Mouse (Mus musculus): Measurements from ENCODE around the gene Htra1. TPM values are rescaled to one million over a fixed set of nuclear protein-coding genes. Genes with fewer than 3 reads are reported as not detected.

Htra1 gene
- polyA plus RNA-seq, 1 experiment, result 33.2 TPM

DNA sequence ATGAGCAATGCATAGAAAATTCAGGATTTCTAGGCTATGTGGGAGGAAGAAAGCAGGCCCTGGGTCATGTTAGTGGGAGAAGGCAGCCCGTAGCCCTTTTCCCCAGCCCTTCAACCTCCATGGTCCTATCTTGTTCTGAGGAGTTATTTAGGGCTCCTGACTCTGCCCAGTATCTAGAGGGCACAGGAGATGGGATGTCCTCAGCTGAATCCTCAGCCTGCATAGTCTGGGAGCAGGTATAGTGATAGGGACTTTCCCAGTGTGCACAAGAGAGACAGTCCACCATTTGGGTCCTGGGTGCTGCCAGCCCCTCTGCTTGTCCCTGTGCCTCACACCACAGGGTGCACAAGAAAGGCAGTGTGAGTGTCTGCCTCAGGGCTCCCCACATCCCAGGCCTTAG, 42.6 kb downstream of the Htra1 start:
- Histone ChIP-seq H3K4me3 (ENCODE audit: low read depth, low read length) (no peak overlapping the region), H3K36me3 (ENCODE audit: control insufficient read depth, insufficient read depth, low read length, poor library complexity, severe bottlenecking) (no peaks in the 10 kb centered on the region), H3K27me3 (ENCODE audit: control insufficient read depth, insufficient read depth, low read length, poor library complexity, severe bottlenecking) (no peaks in the 10 kb centered on the region), H3K9me3 (replicated peaks; ENCODE audit: control insufficient read depth, insufficient read depth, low read length, poor library complexity, severe bottlenecking) (no peaks in the 10 kb centered on the region), H3K9ac (ENCODE audit: low read depth, poor library complexity, severe bottlenecking) (no peak overlapping the region), H3K27ac (ENCODE audit: insufficient read depth, low read length) (no peak overlapping the region), H3K4me1 (ENCODE audit: control insufficient read depth, insufficient read depth, low read length) (no peaks in the 10 kb centered on the region)
- TF ChIP-seq EP300 (IDR thresholded peaks at IDR 0.05; ENCODE audit: insufficient read depth, low read depth, low read length) (no peak), POLR2A (IDR thresholded peaks at IDR 0.05; ENCODE audit: insufficient read depth, low read length) (no peak), CTCF (IDR thresholded peaks at IDR 0.05; ENCODE audit: low read depth, low read length) (no peak)

DNA sequence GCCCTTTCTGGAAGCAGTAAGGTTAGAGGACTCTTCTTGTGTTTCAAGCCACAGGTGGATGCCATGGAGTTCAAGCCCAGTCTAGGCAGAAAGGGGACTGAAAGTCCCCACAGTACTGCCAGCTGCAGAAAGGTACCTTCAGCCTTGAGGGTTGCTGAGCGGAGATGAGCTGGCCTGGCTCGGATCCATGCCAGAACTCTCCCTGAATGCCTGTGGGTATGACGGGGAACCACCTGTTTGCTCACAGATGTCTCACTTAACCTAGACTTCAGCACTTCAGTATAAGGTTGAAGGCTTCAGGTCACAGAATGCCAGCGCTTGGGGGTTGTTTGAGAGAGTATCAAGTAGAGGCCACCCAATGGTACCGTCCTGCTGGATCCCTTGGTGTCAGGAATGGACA, 44.2 kb downstream of the Htra1 start:
- no peak overlapping the region for H3K4me3 ChIP-seq (ENCODE audit: low read depth, low read length)
- H3K27ac ChIP-seq (ENCODE audit: insufficient read depth, low read length), result no peak overlapping the region
- TF ChIP-seq EP300 (IDR thresholded peaks at IDR 0.05; ENCODE audit: insufficient read depth, low read depth, low read length) (no peak), POLR2A (IDR thresholded peaks at IDR 0.05; ENCODE audit: insufficient read depth, low read length) (no peak), CTCF (IDR thresholded peaks at IDR 0.05; ENCODE audit: low read depth, low read length) (no peak)
- H3K9ac ChIP-seq (ENCODE audit: low read depth, poor library complexity, severe bottlenecking), result no peak overlapping the region
- no peaks in the 10 kb centered on the region for H3K9me3 ChIP-seq (replicated peaks; ENCODE audit: control insufficient read depth, insufficient read depth, low read length, poor library complexity, severe bottlenecking)
- H3K4me1 ChIP-seq (ENCODE audit: control insufficient read depth, insufficient read depth, low read length), result no peaks in the 10 kb centered on the region
- H3K27me3 ChIP-seq (ENCODE audit: control insufficient read depth, insufficient read depth, low read length, poor library complexity, severe bottlenecking), result no peaks in the 10 kb centered on the region
- no peaks in the 10 kb centered on the region for H3K36me3 ChIP-seq (ENCODE audit: control insufficient read depth, insufficient read depth, low read length, poor library complexity, severe bottlenecking)

DNA sequence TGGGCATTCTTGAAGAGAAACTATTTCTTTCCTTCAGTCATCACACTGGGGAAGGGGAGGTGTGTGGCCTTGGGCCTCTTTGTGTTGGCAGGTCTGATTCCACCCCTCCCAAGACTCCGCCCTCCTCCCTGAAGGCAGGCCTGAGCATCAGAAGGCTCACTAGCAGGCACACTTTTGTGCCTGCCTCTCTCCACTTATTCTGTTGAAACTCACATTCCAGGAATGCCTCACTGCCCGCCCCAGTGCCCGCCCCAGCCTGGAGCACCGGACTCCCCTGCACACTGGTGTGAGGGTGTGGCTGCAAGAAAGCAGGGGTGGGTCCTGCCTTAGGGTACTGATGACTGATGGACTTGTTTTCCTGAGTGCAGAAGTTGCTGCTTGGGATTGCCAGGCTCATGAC, 46.5 kb downstream of the Htra1 start:
- H3K36me3 ChIP-seq (ENCODE audit: control insufficient read depth, insufficient read depth, low read length, poor library complexity, severe bottlenecking), result no peaks in the 10 kb centered on the region; the same call in 1 of the 2 replicates
- H3K27ac ChIP-seq (ENCODE audit: insufficient read depth, low read length), result peak overlapping the region; percentile 63
- H3K4me3 ChIP-seq (ENCODE audit: low read depth, low read length), result no peak overlapping the region
- TF ChIP-seq EP300 (IDR thresholded peaks at IDR 0.05; ENCODE audit: insufficient read depth, low read depth, low read length) (peak; percentile 91), POLR2A (IDR thresholded peaks at IDR 0.05; ENCODE audit: insufficient read depth, low read length) (no peak), CTCF (IDR thresholded peaks at IDR 0.05; ENCODE audit: low read depth, low read length) (no peak)
- no peaks in the 10 kb centered on the region for H3K27me3 ChIP-seq (ENCODE audit: control insufficient read depth, insufficient read depth, low read length, poor library complexity, severe bottlenecking)
- H3K4me1 ChIP-seq (ENCODE audit: control insufficient read depth, insufficient read depth, low read length), result no peaks in the 10 kb centered on the region
- no peak overlapping the region for H3K9ac ChIP-seq (ENCODE audit: low read depth, poor library complexity, severe bottlenecking)
- no peaks in the 10 kb centered on the region for H3K9me3 ChIP-seq (replicated peaks; ENCODE audit: control insufficient read depth, insufficient read depth, low read length, poor library complexity, severe bottlenecking)

DNA sequence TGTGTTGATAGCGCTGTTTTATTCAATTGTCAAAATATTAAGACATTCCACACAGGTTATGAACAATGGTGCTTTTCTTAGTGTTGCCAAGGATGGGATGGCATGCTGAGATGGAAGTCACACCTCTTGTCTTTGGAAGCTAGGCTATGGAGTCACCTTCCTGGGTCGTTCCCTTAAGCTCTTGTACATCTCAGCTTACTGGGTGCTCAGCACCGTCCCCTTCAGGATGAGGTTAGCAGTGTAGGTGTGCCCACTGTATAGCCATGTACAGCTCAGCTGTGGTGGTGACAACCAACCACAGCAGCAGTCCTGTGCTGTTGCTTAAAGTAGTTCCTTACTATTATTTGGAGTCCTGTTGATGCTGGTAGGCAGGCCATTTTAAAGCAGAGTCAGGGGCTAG, 47.0 kb downstream of the Htra1 start:
- H3K27ac ChIP-seq (ENCODE audit: insufficient read depth, low read length), result peak overlapping the region; percentile 54; the same call in 1 of the 2 replicates

DNA sequence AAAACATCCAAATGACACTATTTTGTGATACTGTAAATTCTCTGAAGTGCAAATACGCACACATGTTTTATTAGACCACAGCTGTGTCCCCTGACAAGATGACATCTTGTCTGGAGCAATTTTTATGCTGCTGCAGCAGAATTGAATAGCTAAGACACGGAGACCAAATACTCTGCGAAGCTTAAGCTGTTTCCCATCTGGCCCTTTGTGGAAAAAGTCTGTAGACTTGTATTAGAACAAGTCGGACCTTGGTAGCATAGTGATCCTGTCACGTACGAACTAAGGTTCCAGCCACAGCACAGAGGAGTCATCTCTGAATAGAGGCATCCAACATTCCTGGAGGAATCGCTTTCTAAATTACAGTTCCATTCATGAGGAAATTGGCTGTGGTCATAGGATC, 48.4 kb downstream of the Htra1 start:
- Histone ChIP-seq H3K27ac (ENCODE audit: insufficient read depth, low read length) (no peak overlapping the region), H3K27me3 (ENCODE audit: control insufficient read depth, insufficient read depth, low read length, poor library complexity, severe bottlenecking) (no peaks in the 10 kb centered on the region), H3K9me3 (replicated peaks; ENCODE audit: control insufficient read depth, insufficient read depth, low read length, poor library complexity, severe bottlenecking) (no peaks in the 10 kb centered on the region), H3K9ac (ENCODE audit: low read depth, poor library complexity, severe bottlenecking) (no peak overlapping the region), H3K4me1 (ENCODE audit: control insufficient read depth, insufficient read depth, low read length) (no peaks in the 10 kb centered on the region), H3K36me3 (ENCODE audit: control insufficient read depth, insufficient read depth, low read length, poor library complexity, severe bottlenecking) (no peaks in the 10 kb centered on the region; the same call in 1 of the 2 replicates), H3K4me3 (ENCODE audit: low read depth, low read length) (no peak overlapping the region)
- TF ChIP-seq EP300 (IDR thresholded peaks at IDR 0.05; ENCODE audit: insufficient read depth, low read depth, low read length) (no peak), CTCF (IDR thresholded peaks at IDR 0.05; ENCODE audit: low read depth, low read length) (no peak), POLR2A (IDR thresholded peaks at IDR 0.05; ENCODE audit: insufficient read depth, low read length) (no peak)

More for the DNA sequence above, 47.0 kb downstream of the Htra1 start:
- no peak overlapping the region for H3K9ac ChIP-seq (ENCODE audit: low read depth, poor library complexity, severe bottlenecking)
- H3K9me3 ChIP-seq (replicated peaks; ENCODE audit: control insufficient read depth, insufficient read depth, low read length, poor library complexity, severe bottlenecking), result no peaks in the 10 kb centered on the region
- H3K27me3 ChIP-seq (ENCODE audit: control insufficient read depth, insufficient read depth, low read length, poor library complexity, severe bottlenecking), result no peaks in the 10 kb centered on the region
- no peaks in the 10 kb centered on the region for H3K4me1 ChIP-seq (ENCODE audit: control insufficient read depth, insufficient read depth, low read length)
- H3K36me3 ChIP-seq (ENCODE audit: control insufficient read depth, insufficient read depth, low read length, poor library complexity, severe bottlenecking), result no peaks in the 10 kb centered on the region; the same call in 1 of the 2 replicates
- TF ChIP-seq POLR2A (IDR thresholded peaks at IDR 0.05; ENCODE audit: insufficient read depth, low read length) (no peak), CTCF (IDR thresholded peaks at IDR 0.05; ENCODE audit: low read depth, low read length) (peak; percentile 42)
- no peak overlapping the region for H3K4me3 ChIP-seq (ENCODE audit: low read depth, low read length)

DNA sequence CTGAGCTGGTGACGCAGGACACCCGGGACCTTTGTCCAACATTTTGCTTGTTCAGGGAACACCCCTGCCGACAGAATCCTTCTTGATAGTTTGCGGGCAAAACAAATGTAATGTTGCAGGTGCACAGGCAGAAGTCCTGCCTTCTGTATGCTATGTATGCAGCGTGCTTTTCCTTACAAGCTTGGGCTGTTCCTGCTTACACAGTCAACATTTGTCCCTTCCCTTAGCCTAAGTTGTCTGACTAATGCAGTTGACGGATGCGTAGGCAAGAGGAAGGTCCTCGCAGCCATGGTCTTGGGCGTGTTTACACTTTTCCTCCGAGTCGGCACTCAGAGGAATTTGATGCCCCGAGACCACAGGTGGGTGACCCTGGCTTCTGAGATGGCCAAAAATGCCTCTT, 49.3 kb downstream of the Htra1 start:
- no peaks in the 10 kb centered on the region; the same call in 1 of the 2 replicates for H3K36me3 ChIP-seq (ENCODE audit: control insufficient read depth, insufficient read depth, low read length, poor library complexity, severe bottlenecking)
- no peaks in the 10 kb centered on the region for H3K27me3 ChIP-seq (ENCODE audit: control insufficient read depth, insufficient read depth, low read length, poor library complexity, severe bottlenecking)
- H3K9ac ChIP-seq (ENCODE audit: low read depth, poor library complexity, severe bottlenecking), result no peak overlapping the region
- no peak overlapping the region for H3K27ac ChIP-seq (ENCODE audit: insufficient read depth, low read length)
- H3K9me3 ChIP-seq (replicated peaks; ENCODE audit: control insufficient read depth, insufficient read depth, low read length, poor library complexity, severe bottlenecking), result no peaks in the 10 kb centered on the region
- no peak overlapping the region for H3K4me3 ChIP-seq (ENCODE audit: low read depth, low read length)
- H3K4me1 ChIP-seq (ENCODE audit: control insufficient read depth, insufficient read depth, low read length), result no peaks in the 10 kb centered on the region
- no peak for TF ChIP-seq EP300 (IDR thresholded peaks at IDR 0.05; ENCODE audit: insufficient read depth, low read depth, low read length)
- no peak for TF ChIP-seq CTCF (IDR thresholded peaks at IDR 0.05; ENCODE audit: low read depth, low read length)
- no peak for TF ChIP-seq POLR2A (IDR thresholded peaks at IDR 0.05; ENCODE audit: insufficient read depth, low read length)
